Mouse (Mus musculus) urinary bladder, postnatal 36 days (tissue): ENCODE measurements around the gene Yaf2.
"Not testable (repeated sequence)": the region's sequence is repeated elsewhere in the genome, so short reads cannot be mapped to it uniquely, and the experiment has no call there.

Experiments
- DNase-seq, 2 experiments: peaks; one replicate each; pipeline ENCODE4 v3.0.0; 2022; ENCODE audit warnings: low spot score in 2 of 2, mixed read lengths in 1 of 2

Gene Yaf2

GRCm38 (mm10) chr15:93253172-93253571, 83.6 kb downstream of the Yaf2 start:
- DNase-seq = no peak

- DNase-seq = no peak
Observed at GRCm38 (mm10) chr15:93252396-93252795, 84.3 kb downstream of the Yaf2 start.

- DNase-seq = no peak
Observed at GRCm38 (mm10) chr15:93251553-93252250, 85.0 kb downstream of the Yaf2 start.

- no peak for DNase-seq
Observed at GRCm38 (mm10) chr15:93243202-93243601, 93.5 kb downstream of the Yaf2 start.

GRCm38 (mm10) chr15:93236456-93236855, 100.3 kb downstream of the Yaf2 start:
- not testable (repeated sequence) for DNase-seq
